Mouse (Mus musculus): Measurements from ENCODE around the gene Tmem141.

Tmem141 gene

GRCm38 (mm10) chr2:25621229-25622200 is at the start of gene Tmem141:
Gene Tmem141, minus strand, starts transcription at chr2:25622005.
- in situ Hi-C loops (cut with MboI, MseI) = no loop called here

- in situ Hi-C loops (cut with MboI, MseI) = no loop called here
Observed at GRCm38 (mm10) chr2:25666516-25666915, 44.7 kb upstream of the Tmem141 start.

GRCm38 (mm10) chr2:25664125-25664524 is 42.3 kb upstream of the Tmem141 start:
- in situ Hi-C loops (cut with MboI, MseI) = no loop called here

GRCm38 (mm10) chr2:25663511-25663910 is 41.7 kb upstream of the Tmem141 start:
- in situ Hi-C loops (cut with MboI, MseI) = no loop called here

GRCm38 (mm10) chr2:25661245-25661970 is 39.6 kb upstream of the Tmem141 start:
- in situ Hi-C loops (cut with MboI, MseI) = no loop called here

GRCm38 (mm10) chr2:25660279-25660678 is 38.5 kb upstream of the Tmem141 start:
- in situ Hi-C loops (cut with MboI, MseI) = no loop called here

GRCm38 (mm10) chr2:25657652-25658051 is 35.8 kb upstream of the Tmem141 start, which contains the start of gene Lcn5:
Gene Lcn5, plus strand, starts transcription at chr2:25657952.
- in situ Hi-C loops (cut with MboI, MseI) = loop anchor here (5.0 to 10.0 kb wide), 2 partner anchors 45 to 117 kb away; partner anchors contain the start of genes Lcn11 and Obp2a

GRCm38 (mm10) chr2:25657246-25657645 is 35.4 kb upstream of the Tmem141 start:
- in situ Hi-C loops (cut with MboI, MseI) = loop anchor here (5.0 to 10.0 kb wide), 2 partner anchors 45 to 118 kb away; partner anchors contain the start of genes Lcn11 and Obp2a

GRCm38 (mm10) chr2:25656691-25657090 is 34.9 kb upstream of the Tmem141 start:
- in situ Hi-C loops (cut with MboI, MseI) = loop anchor here (5.0 to 10.0 kb wide), 2 partner anchors 46 to 118 kb away; partner anchors contain the start of genes Lcn11 and Obp2a

- in situ Hi-C loops (cut with MboI, MseI) = loop anchor here (10.0 kb wide), 1 partner anchor 120 kb away; the partner anchor contains the start of gene Lcn11
Observed at GRCm38 (mm10) chr2:25654502-25654901, 32.7 kb upstream of the Tmem141 start.

GRCm38 (mm10) chr2:25652902-25653301 is 31.1 kb upstream of the Tmem141 start, which contains the start of gene Lcn8:
Gene Lcn8, plus strand, starts transcription at chr2:25653120.
- in situ Hi-C loops (cut with MboI, MseI) = loop anchor here (10.0 kb wide), 1 partner anchor 122 kb away; the partner anchor contains the start of gene Lcn11

GRCm38 (mm10) chr2:25639890-25640289 is 18.1 kb upstream of the Tmem141 start:
- in situ Hi-C loops (cut with MboI, MseI) = no loop called here

- in situ Hi-C loops (cut with MboI, MseI) = no loop called here
Observed at GRCm38 (mm10) chr2:25634046-25634445, 12.2 kb upstream of the Tmem141 start.

- in situ Hi-C loops (cut with MboI, MseI) = no loop called here
Observed at GRCm38 (mm10) chr2:25633616-25634015, 11.8 kb upstream of the Tmem141 start.

- in situ Hi-C loops (cut with MboI, MseI) = no loop called here
Observed at GRCm38 (mm10) chr2:25628738-25629137, 6.9 kb upstream of the Tmem141 start.

GRCm38 (mm10) chr2:25627811-25628210 is 6.0 kb upstream of the Tmem141 start, which contains the start of gene Fcna:
Gene Fcna, minus strand, starts transcription at chr2:25628030.
- in situ Hi-C loops (cut with MboI, MseI) = no loop called here

- in situ Hi-C loops (cut with MboI, MseI) = no loop called here
Observed at GRCm38 (mm10) chr2:25625986-25626385, 4.2 kb upstream of the Tmem141 start.

GRCm38 (mm10) chr2:25620852-25621228 is 965 bp downstream of the Tmem141 start:
- in situ Hi-C loops (cut with MboI, MseI) = no loop called here

- in situ Hi-C loops (cut with MboI, MseI) = no loop called here
Observed at GRCm38 (mm10) chr2:25620386-25620785, 1.4 kb downstream of the Tmem141 start.

- in situ Hi-C loops (cut with MboI, MseI) = no loop called here
Observed at GRCm38 (mm10) chr2:25617578-25617977, 4.2 kb downstream of the Tmem141 start, which contains the start of gene Ccdc183. Gene Ccdc183, minus strand, starts transcription at chr2:25617678.

- in situ Hi-C loops (cut with MboI, MseI) = no loop called here
Observed at GRCm38 (mm10) chr2:25616398-25616797, 5.4 kb downstream of the Tmem141 start.

- in situ Hi-C loops (cut with MboI, MseI) = no loop called here
Observed at GRCm38 (mm10) chr2:25608671-25609070, 13.1 kb downstream of the Tmem141 start.
